Mouse (Mus musculus) cerebellum, adult 2 months (tissue): Measurements from ENCODE around the gene Eme1. TPM values are rescaled to one million over a fixed set of nuclear protein-coding genes. Genes with fewer than 3 reads are reported as not detected.

ENCODE experiments used
- DNase-seq, 2 experiments: peaks; one replicate each; pipeline ENCODE4 v3.0.0; 2021
- H3K27ac ChIP-seq: fragments of 200-500 bp; 2 replicates; pipeline ENCODE4 v1.5.1; 2012; ENCODE audit warnings: low read length, control low read depth, inconsistent platforms; ENCODE audit not compliant: insufficient read depth
- H3K27me3 ChIP-seq: fragments of 200-500 bp; 2 replicates; pipeline ENCODE4 v1.6.1; 2012; ENCODE audit warnings: inconsistent platforms, mild to moderate bottlenecking, low read length, moderate library complexity; ENCODE audit not compliant: control insufficient read depth, insufficient read depth
- H3K4me1 ChIP-seq: fragments of 200-500 bp; 2 replicates; pipeline ENCODE4 v1.6.1; 2011; ENCODE audit warnings: low read length; ENCODE audit not compliant: control insufficient read depth, insufficient read depth
- H3K4me3 ChIP-seq: fragments of 200-500 bp; replicated peaks from 2 replicates; pipeline ENCODE3; 2011; ENCODE audit warnings: mild to moderate bottlenecking, low read depth, low read length, control low read depth; ENCODE audit not compliant: insufficient read depth
- CTCF ChIP-seq: fragments of 200-500 bp; IDR thresholded peaks from 2 replicates; pipeline ENCODE4 v1.5.1; 2011; ENCODE audit warnings: low read depth, mild to moderate bottlenecking, control low read depth, low read length, moderate library complexity, borderline replicate concordance; ENCODE audit not compliant: insufficient read depth
- POLR2A ChIP-seq: fragments of 200-500 bp; IDR thresholded peaks from 2 replicates; pipeline ENCODE4 v1.6.1; 2011; ENCODE audit warnings: low read length, control low read depth, borderline replicate concordance; ENCODE audit not compliant: insufficient read depth
- WGBS: fragments of 180-500 bp; shearing (Covaris S2); methylation state at CpG from one replicate; pipeline ENCODE4 v1.1.7; 2018; 5-methylcytosine and 5-hydroxymethylcytosine counted together
- polyA plus RNA-seq: library from polyadenylated mRNA; depleted of rRNA; stranded (reverse); fragments of >200 nt; gene quantifications from 2 replicates; pipeline ENCODE4 v1.2.3, GENCODE M21; 2012

Eme1 gene
- polyA plus RNA-seq, 1 experiment, result 0.21 TPM

GRCm38 (mm10) chr11:94632988-94633387, 20.8 kb downstream of the Eme1 start:
- DNase-seq, result no peak
- Histone ChIP-seq H3K27me3 (no peaks in the 10 kb centered on the region), H3K4me3 (no peak overlapping the region), H3K27ac (no peak overlapping the region), H3K4me1 (peaks cover 9% of the 10 kb centered on the region)
- 87% methylated on average over 8 of the region's 8 CpGs for WGBS
- TF ChIP-seq POLR2A (no peak), CTCF (no peak)

- TF ChIP-seq POLR2A (no peak), CTCF (no peak)
- no peak overlapping the region for H3K4me3 ChIP-seq
- no peak overlapping the region for H3K27ac ChIP-seq
- no peaks in the 10 kb centered on the region for H3K27me3 ChIP-seq
- WGBS, result 92% methylated on average over 5 of the region's 5 CpGs
- peaks cover 9% of the 10 kb centered on the region for H3K4me1 ChIP-seq
- DNase-seq, result no peak
Measured at GRCm38 (mm10) chr11:94631969-94632368, 21.8 kb downstream of the Eme1 start.

- no peak overlapping the region for H3K27ac ChIP-seq
- TF ChIP-seq CTCF (no peak), POLR2A (no peak)
- peaks cover 9% of the 10 kb centered on the region for H3K4me1 ChIP-seq
- peak overlapping the region; percentile 90 for H3K4me3 ChIP-seq
- 4% methylated on average over 26 of the region's 26 CpGs for WGBS
- no peaks in the 10 kb centered on the region for H3K27me3 ChIP-seq
- peak; percentile 25 to 42 for DNase-seq
Measured at GRCm38 (mm10) chr11:94630199-94631011, 23.4 kb downstream of the Eme1 start.

DNA sequence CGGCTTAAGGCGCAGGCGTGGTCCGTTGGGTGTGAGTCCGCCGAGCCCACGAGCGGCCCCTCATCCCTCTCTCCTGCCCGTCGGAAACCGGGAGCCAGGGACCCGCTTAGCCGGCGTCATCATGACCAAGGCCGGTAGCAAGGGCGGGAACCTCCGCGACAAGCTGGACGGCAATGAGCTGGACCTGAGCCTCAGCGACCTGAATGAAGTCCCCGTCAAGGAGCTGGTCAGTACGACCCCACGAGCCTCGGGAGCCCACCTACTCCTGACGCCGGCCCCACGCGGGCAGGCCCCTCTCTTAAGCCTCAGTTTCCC, 23.9 kb downstream of the Eme1 start:
- no peak for TF ChIP-seq CTCF
- TF ChIP-seq POLR2A, result no peak
- WGBS, result 1% methylated on average over 28 of the region's 28 CpGs
- Histone ChIP-seq H3K4me3 (peak overlapping the region; percentile 90), H3K4me1 (peaks cover 9% of the 10 kb centered on the region), H3K27me3 (no peaks in the 10 kb centered on the region), H3K27ac (no peak overlapping the region)
- no peak for DNase-seq

GRCm38 (mm10) chr11:94629199-94629883, 24.4 kb downstream of the Eme1 start, which contains the start of gene Lrrc59:
Lrrc59 (plus strand) TSS chr11:94629767.
- WGBS, result 7% methylated on average over 41 of the region's 41 CpGs

DNA sequence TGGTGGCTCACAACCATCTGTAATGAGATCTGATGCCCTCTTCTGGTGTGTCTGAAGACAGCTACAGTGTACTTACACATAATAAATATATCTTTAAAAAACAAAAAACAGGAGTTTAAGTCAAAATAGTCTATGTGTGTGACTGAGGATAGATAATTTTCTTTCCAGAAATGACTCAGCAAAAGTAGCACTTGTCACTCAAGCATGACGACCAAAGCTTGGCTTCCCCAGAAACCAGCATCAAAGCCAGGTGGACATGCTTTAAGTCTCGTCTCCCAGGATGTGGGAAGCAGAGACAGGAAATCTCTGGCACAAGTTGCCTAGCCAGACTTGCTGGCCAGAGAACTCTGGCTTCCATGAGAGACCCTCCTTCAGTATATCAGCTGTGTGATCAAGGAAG, 31.6 kb downstream of the Eme1 start:
- Histone ChIP-seq H3K4me3 (no peak overlapping the region), H3K27ac (no peak overlapping the region), H3K27me3 (no peaks in the 10 kb centered on the region), H3K4me1 (no peaks in the 10 kb centered on the region)
- no peak for DNase-seq
- TF ChIP-seq POLR2A (no peak), CTCF (no peak)
- 47% methylated on average over 2 of the region's 2 CpGs for WGBS

More at GRCm38 (mm10) chr11:94629199-94629883, 24.4 kb downstream of the Eme1 start, which contains the start of gene Lrrc59:
- Histone ChIP-seq H3K27me3 (no peaks in the 10 kb centered on the region), H3K27ac (no peak within 1 kb of the TSS), H3K4me1 (peaks cover 9% of the 10 kb centered on the region), H3K4me3 (peak within 1 kb of the TSS; percentile 90)
- peak; percentile 62 for TF ChIP-seq POLR2A
- TF ChIP-seq CTCF, result peak; percentile 90
- peak; percentile 90 to 94 for DNase-seq

DNA sequence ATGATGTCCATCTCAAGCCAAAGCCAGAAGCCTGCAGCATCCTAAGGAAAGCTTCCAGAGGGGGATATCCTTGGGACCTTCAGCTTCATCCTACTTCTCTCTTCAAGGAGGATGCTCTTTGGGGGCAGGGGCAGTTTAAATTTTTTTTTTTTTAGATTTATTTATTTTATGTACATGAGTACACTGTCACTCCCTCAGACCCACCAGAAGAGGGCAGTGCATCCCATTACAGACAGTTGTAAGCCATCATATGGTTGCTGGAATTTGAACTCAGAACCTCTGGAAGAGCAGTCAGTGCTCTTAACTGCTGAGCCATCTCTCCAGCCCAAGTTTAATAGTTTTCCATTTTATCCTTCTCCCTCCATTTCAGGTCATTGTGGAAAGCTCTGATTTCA, 32.3 kb downstream of the Eme1 start:
- DNase-seq, result no peak
- H3K4me3 ChIP-seq, result no peak overlapping the region
- TF ChIP-seq POLR2A, result no peak
- TF ChIP-seq CTCF, result no peak
- H3K27me3 ChIP-seq, result no peaks in the 10 kb centered on the region
- H3K4me1 ChIP-seq, result no peaks in the 10 kb centered on the region
- no peak overlapping the region for H3K27ac ChIP-seq
